Mouse (Mus musculus) urinary bladder, postnatal 4 days (tissue): ENCODE data around the gene Gm826.

Source experiments
- DNase-seq, 2 experiments: peaks; one replicate each; pipeline ENCODE4 v3.0.0; 2021 to 2022; ENCODE audit warnings: low spot score in 2 of 2

Gene Gm826

DNA sequence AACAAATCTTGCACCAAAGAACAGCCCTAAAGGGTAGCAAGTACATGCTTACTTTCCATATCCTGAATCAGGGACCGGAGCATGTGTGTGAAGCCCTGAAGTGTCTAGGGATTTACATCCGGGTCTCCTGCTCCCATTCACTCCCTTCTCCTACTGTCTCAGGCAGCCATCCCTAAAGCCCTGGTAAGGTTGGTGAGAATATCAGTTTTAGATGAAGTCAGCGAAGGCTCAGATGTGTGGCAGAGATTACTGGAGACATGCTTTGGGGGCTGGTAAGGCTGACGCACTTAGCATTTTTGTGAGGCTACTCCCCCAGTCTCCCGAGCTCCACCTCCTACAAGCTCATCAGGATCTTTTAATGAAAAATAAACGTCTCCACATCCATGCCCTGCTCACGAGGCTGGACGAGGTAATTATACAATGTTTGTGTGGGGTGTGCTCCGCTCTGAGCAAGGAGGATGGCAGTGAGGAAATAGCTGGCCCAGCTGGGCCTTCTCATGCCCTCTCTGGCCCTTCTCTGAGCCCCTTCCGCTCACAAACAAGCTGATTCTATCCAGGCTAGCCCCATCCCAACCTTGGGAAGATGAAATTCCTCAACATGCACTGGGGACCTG is 45.3 kb downstream of the Gm826 start:
- DNase-seq = no peak

DNA sequence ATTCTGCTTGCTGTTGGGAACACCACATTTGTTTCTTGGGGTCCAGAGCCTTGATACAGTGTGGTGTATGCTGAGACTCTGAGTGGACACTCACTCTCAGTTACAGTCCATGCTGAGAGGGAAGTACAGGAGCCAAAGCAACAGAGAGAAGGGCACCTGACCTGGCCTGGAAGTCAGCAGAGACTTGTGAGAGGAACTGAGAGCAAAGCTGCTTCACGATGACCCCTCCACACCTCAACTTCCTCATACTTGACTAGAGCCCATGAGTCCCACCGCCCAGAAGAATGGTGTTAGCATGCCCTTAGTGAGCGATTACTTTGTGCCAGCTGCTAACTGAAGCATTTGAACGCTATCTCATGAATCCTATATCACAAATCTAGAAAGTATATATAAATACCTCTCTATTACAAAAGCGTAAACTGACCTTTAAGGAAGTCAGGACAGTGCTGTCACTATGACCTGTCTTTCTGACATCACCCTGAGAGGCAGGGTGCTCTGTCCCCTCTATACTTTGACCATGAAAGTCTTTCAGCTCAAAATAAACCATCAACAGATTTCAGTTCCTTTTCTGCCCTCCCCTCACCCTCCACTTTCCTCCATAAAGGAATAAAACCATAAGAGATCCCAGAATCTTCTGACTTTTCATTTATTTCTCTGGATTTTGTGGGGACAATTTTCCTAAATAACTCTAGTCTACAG is 57.9 kb downstream of the Gm826 start:
- DNase-seq = no peak

DNA sequence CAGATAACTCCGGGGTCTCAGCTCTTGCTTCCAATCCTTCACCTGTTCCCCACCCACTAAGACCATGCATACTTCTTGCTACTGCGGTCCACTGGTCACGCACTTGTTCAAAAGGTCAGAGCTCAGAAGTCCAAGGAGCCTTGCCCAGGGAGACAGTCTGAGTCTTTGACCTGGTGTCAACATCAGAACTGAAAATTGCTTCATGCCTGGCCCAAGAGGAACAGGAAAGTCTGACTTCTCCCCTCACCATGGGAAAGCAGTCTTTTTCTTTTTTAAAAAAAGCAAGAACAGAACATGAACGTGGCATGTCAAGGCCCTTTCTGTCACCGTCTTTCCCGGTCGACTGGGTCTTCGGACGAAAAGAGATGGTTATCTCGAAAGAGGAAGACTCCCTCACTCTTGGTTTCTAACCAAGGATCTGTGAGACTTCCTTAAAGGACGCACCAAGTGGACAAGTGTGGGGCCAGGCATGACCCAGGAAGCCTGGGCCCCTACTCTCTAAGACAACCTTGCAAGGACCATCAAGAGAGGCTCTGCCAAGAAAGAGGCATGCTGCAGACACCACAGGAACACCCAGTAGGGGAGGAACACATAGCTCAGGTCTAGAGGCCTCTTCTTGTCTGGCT is 66.0 kb downstream of the Gm826 start:
- no peak for DNase-seq

DNA sequence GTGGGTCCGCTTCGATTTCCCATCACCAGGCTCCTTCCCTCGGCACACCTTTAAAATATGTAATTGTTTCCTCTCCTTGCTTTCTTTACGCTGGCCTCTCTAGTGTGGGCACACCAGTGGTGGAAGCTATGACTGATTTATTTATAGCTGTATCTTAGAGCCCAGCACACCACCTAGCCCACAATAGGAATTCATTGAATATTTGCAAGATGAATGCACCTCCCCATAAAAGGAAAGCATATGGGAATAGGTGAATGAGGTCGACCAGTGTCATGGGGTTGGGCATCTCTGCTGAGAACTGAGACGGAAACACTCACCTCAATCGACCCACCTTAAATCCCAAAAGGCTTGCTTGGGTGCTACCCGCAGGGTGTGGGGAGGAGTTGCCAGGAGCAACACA is 70.1 kb downstream of the Gm826 start:
- no peak for DNase-seq

DNA sequence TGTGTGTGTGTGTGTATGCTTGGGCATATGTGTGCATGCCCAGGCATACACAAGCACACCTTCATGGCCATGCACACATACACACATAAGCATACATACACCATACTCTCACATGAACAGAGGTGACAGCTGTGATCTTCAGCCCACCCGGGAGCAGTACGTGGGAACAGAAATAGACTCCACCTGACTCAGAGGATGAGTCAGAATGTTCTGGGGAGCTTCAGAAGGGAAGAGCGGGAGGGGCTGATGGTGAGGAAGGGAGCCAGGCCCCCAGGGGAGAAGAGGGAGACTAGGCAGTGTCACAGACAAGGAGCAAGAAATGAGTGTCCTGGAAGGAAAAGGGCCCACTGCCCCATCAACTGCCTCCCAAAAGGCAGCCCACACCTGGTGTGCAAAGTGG is 72.4 kb downstream of the Gm826 start:
- no peak for DNase-seq
